Mouse (Mus musculus) adrenal gland, postnatal 14 days (tissue): ENCODE results near the gene Cryl1. TPM values are rescaled to one million over a fixed set of nuclear protein-coding genes. Genes with fewer than 3 reads are reported as not detected.

Experiments used
- DNase-seq: peaks from one replicate; pipeline ENCODE4 v3.0.0; 2021; ENCODE audit warnings: mixed read lengths
- total RNA-seq: library from RNA; stranded (reverse); gene quantifications from 2 replicates; pipeline ENCODE4 v1.2.3, GENCODE M21; 2021

Gene Cryl1
- total RNA-seq, 1 experiment from 2014 or later = 16.9 TPM

GRCm38 (mm10) chr14:57316662-57317600 is 81.4 kb downstream of the Cryl1 start:
- no peak for DNase-seq

- no peak for DNase-seq
Observed at GRCm38 (mm10) chr14:57315976-57316375, 82.4 kb downstream of the Cryl1 start.

DNA sequence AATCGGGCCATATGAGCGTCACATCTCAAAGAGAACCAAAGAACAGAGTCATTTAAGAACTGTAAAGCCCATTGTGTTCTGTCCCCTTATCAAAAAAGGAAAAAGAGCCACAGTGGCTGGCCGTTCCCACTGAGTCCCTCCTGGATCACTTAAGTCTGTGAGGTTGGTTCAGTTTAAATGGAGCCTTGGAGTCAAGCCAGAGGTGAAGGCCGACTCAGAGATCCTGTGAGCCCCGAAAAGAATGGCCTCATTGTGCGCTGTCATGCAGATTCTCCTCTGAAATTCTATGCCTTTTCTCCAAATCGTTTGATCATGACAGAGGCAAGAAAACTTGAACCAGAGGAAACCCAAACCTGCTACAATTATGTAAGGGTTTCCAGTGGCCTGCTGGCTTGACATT is 82.8 kb downstream of the Cryl1 start:
- DNase-seq = no peak

DNA sequence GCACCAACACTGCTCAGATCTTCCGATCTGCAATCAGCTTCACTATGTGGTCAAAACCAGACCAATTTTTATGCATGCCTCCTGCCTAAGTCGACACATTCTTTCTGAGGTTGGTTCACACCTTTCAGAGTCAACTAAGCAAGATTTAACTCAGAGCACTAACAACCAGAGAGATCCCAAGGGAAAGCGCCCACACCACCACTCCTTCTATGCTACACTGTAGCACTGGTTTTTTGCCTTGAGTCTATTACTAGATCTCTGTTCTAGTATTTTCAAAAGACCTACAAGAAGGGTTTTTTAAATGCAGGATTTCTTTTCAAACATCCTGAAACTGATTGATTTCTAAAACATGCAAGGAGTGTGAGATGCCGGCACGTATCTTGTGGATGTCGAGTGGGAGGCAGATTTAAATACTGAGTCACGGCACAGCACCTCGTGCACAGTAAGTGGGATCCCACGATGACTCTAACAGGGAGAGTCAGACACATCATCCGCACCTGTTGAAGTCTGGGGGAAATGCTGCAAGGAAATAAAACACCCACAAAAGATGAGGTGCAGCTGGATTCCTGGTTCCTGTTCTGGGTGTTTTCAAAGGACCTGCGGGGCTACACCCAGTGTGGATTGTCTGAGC is 96.6 kb downstream of the Cryl1 start:
- no peak for DNase-seq

DNA sequence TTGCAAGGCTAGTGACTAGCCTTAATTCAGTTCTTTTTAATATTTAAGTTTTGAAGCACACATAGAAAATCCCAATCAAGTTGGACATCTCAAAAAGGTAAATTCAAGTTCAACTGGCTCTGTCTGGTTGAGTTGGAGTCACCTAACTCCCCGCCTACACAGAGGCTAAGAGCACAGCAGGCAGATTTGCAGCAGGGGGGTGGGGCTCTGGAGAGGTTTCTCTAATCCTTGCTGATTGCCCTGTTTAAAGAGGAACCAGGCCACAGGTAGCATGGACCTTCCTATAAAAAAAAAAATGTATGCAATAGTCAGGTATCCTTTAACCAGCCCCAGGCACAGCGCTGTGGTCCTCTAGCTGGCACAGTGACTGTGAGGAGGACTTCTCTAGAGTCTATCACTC is 97.8 kb downstream of the Cryl1 start:
- DNase-seq = no peak

GRCm38 (mm10) chr14:57297672-57298071 is 100.7 kb downstream of the Cryl1 start:
- no peak for DNase-seq

GRCm38 (mm10) chr14:57291399-57291942 is 106.9 kb downstream of the Cryl1 start:
- DNase-seq = no peak

DNA sequence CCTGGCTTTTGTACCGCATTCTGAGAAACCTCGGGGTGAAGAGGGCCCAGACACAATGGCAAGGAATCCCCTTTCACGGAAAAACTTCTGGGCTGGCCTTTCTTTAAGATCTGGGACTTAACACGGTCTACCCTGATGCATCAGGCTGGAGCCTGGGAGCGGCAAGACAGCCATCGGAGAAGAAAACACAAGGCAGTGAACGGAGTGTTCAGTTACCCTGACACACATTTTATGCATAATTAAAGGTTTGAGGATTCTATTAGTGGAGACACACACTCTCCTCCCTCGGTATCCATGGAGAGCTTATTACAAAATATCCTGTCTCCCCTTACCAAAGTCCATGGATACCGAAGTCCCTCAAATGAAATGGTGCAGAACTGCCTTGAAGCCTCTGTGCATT is 109.2 kb downstream of the Cryl1 start:
- DNase-seq = no peak

DNA sequence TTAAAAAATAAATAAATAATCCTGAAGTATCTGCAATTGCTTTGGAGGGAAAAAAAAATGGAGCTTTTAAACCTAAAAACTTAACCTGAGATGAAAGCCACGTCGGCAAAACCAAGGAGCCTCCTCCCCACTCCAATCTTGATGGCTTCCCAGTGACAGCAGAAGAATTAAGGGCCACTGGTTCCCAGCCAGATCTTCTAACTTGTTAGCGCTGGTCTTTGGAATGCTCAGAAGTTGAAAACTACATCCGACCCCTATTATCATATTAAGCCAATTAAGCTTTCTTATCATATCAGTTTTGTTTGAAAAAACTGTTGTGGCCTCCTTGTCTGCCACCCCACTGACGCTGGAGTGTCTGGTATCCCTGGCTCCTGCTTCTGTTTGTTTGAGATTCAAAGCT is 114.5 kb downstream of the Cryl1 start:
- no peak for DNase-seq

- no peak for DNase-seq
Observed at GRCm38 (mm10) chr14:57282591-57282990, 115.7 kb downstream of the Cryl1 start.

- no peak for DNase-seq
Observed at GRCm38 (mm10) chr14:57280835-57281234, 117.5 kb downstream of the Cryl1 start.

DNA sequence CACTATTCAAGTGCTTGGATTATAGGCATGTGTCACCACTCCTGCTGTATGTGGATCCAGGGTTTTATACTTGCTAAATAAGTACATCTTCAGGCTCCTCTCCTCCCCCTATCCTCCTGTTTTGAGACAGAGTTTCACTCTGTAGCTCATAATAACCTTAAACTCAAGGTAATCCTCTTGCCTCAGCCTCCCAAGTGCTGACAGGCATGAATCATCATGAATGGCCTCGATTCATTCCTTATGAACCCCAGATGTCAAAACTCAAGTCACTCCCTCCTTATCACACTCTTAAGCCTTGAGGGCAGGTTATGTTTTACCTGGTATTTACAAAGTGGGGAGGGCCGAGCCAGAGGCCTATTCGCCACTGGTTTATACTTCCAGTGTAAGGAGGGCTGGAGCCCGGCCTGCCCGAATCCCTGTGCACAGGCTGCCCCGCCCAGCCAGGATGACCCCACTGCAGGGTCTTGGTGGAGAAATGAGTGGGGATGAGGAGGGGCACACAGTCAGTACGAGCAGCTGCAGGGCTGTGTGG is 121.8 kb downstream of the Cryl1 start:
- no peak for DNase-seq

- no peak for DNase-seq
Observed at GRCm38 (mm10) chr14:57272341-57272740, 126.0 kb downstream of the Cryl1 start.

- DNase-seq = peak; percentile 61
Observed at GRCm38 (mm10) chr14:57271861-57272260, 126.5 kb downstream of the Cryl1 start.

DNA sequence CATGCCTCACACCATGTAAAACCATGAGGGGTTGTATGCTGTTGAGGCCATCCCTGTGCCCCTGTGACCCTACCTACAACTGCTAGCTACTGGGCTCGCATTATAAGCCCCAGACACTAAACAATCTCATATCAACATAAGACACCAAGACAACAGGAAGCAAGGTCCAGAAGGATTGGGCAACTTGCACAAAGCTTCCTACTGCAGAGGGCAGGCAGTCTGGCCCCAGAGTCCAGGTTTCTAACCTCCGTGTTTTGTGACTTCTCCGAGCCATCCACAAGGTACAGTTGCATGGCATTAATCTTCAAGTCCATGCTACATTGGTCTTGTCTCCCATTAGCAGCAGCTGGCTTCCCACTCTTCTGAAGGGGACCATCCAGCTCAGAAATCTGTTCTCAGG is 129.4 kb downstream of the Cryl1 start:
- no peak for DNase-seq

- DNase-seq = no peak
Observed at GRCm38 (mm10) chr14:57268344-57268743, 130.0 kb downstream of the Cryl1 start.

DNA sequence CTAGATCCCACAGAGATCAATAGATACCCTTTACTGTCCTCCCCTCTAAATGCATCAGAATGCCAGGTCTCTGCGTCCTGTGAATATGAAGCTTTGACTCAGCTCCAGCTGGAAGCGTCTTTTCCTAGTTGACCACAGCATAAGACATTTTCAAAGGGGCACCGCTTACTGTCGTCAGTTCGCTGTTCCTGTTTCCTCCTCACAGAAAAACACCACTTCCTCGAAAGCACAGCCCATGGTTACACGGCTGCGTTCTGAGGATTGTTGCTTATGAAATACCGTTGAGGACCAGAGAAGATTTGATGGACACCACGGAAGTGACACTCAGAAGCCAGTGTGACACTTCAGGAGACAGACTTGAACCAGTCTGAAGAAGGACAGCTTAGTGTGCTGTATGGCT is 134.4 kb downstream of the Cryl1 start:
- no peak for DNase-seq

DNA sequence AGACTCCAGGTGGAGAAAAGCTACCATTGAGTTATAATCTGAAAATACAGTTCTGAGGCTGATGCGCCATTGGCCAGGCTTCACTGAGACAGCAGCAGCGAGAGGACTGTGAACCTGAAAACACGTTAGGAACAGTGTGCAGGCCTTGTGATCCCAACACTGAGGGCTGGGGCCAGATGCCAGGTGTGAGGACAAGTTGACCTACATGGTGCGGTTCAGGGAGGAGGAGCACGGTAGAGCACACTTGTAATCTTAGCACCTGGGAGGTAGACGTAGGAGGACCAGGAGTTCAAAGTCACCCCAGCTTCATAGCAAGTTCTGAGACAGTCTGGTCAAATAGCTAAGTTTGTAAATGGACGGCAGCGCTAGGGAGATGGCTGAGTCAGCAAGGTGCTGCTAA is 139.0 kb downstream of the Cryl1 start:
- no peak for DNase-seq

DNA sequence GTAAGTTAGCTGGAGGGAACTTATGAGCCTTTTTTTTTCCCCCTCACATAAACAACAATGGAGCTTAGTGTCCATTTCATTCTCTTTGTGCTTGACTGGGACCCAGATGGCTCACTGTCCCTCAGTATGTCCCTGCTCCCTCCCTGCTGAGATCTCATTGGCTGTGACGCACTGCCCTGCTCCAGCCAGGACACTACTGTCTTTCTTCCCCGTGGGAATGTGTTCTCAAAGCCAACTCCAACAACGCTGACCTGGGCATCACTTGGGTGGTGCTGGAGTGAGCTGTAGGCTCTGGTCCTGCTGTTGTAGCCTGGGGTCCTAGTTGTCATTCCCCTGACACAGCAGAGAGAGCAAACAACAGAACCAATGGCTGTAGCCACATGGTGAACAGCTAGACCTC is 149.7 kb downstream of the Cryl1 start:
- DNase-seq = no peak

DNA sequence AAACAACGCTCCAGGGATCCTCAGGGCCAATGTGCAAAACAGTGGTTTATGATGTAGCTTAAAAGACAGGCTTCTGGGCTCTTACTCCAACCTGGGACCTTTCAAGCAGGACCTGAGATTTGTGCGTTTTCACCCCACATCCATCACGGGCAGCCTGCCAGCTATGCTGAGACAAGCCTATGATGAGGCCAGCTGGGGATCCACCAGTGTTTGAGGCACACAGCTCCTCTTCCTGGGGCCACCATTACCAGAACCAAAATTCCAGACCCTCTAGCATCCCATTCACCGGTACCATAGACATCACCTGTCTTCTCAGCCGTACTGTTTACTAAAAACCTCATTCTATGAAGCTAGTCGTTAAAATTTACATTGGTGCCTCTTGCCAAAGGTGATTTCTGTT is 151.8 kb downstream of the Cryl1 start:
- no peak for DNase-seq

DNA sequence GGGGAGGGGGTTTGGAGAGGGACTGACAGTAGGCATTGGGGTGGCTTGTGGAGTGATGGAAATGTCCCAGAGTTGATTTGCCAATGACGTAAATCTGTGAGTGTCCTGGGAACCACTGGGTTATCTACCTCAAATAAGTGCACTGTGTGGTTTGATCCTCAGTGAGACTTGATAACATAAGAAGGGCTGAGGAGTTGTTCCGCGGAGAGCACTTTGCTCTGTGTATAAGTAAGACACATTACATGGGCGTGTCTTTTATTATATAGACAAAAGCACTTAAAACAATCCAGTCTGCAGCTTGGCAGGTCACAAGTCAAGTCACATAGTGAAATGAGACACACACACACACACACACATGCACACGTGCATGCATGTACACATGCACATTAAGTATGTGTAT is 155.4 kb downstream of the Cryl1 start:
- no peak for DNase-seq

DNA sequence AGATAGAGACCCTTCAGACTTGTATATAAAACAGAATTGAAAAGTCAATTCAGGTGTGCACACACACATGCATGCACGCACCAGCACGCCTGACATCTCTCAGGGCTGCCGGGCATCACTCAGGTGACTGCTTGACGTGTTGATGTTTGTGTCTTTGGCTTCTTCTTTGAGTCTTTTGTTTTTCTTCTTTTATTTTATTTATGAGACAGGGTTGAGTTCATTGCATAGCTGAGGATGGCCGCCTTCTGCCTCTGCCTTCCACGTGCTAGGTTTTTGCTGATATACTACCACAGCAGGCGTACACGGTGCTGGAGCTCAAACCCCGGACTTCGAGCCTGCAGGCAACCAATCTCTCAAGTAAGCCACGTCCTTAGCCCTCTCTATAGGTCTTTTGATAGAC is 163.1 kb downstream of the Cryl1 start:
- no peak for DNase-seq

- DNase-seq = no peak
Observed at GRCm38 (mm10) chr14:57234711-57235110, 163.6 kb downstream of the Cryl1 start.
